Mouse (Mus musculus): ENCODE results near the gene Tle6. TPM values are rescaled to one million over a fixed set of nuclear protein-coding genes. Genes with fewer than 3 reads are reported as not detected.
A peak's percentile ranks its signal among the peaks of the same experiment; 100 is the strongest.
"Not testable (repeated sequence)": the region's sequence is repeated elsewhere in the genome, so short reads cannot be mapped to it uniquely, and the experiment has no call there.

The Tle6 gene
- polyA plus RNA-seq (2012; rRNA removed), result 3.9 and 4.3 TPM in 2 replicates

DNA sequence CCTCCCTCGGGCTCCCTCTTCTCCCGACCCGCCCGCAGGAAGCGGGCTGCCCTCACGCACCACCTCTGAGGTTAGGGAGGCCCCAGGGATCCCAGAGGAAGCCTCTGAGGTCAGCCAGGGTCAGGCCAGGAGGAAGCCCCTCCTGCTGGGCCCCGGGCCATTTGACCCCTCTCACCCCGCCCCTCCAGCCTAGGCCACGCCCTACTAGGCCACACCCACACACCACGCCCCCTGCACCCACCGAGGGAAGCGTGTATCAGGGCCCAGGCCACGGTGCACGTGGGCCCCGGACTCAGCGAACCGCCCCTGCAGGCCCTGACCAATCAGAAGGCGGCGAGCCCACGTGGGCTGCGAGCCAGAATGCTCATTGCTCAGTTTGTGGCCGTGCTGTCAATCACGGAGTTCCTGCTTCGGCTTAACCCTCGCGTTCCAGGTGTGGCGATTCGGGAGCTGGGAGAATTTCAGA lies at the start of gene Tle6:
Gene Tle6 (minus strand): TSS at position 336 of the 466 bp plus-strand sequence.
- 1% methylated on average over 28 of the region's 28 CpGs for WGBS
- Histone ChIP-seq H3K27me3 (replicated peaks; ENCODE audit: control insufficient read depth, insufficient read depth, low read length) (no peaks in the 10 kb centered on the region), H3K4me3 (ENCODE audit: insufficient read depth, low read depth, low read length) (peak within 1 kb of the TSS; percentile 25), H3K4me1 (ENCODE audit: control insufficient read depth, insufficient read depth, low read length) (peaks cover 8% of the 10 kb centered on the region; the same call in 1 of the 2 replicates), H3K36me3 (ENCODE audit: control insufficient read depth, insufficient read depth, low read length) (no peaks in the 10 kb centered on the region), H3K27ac (ENCODE audit: insufficient read depth, low read depth, low read length) (no peak within 1 kb of the TSS)
- peak; percentile 97 for DNase-seq
- TF ChIP-seq POLR2A (IDR thresholded peaks at IDR 0.05; ENCODE audit: low read depth, low read length), result no peak
- no peak for TF ChIP-seq CTCF (conservative IDR thresholded peaks at IDR 0.05; ENCODE audit: insufficient read depth, insufficient read length, low read depth, low read length)

- 1% methylated on average over 41 of the region's 52 CpGs for WGBS
- H3K4me3 ChIP-seq (ENCODE audit: insufficient read depth, low read depth, low read length), result peak within 1 kb of the TSS; percentile 71
- H3K4me1 ChIP-seq (ENCODE audit: control insufficient read depth, insufficient read depth, low read length); H3K36me3 ChIP-seq (ENCODE audit: control insufficient read depth, insufficient read depth, low read length); H3K27me3 ChIP-seq (replicated peaks; ENCODE audit: control insufficient read depth, insufficient read depth, low read length): not testable (repeated sequence)
- peak within 1 kb of the TSS; percentile 34; the same call in 1 of the 2 replicates for H3K27ac ChIP-seq (ENCODE audit: insufficient read depth, low read depth, low read length)
- peak; percentile 94 for DNase-seq
Measured at GRCm38 (mm10) chr10:81648803-81649775, 48.2 kb upstream of the Tle6 start, which contains the start of gene Gm10778. Gene Gm10778 (plus strand): TSS chr10:81649059.

- peak; percentile 71 for DNase-seq
- Histone ChIP-seq H3K27me3 (replicated peaks; ENCODE audit: control insufficient read depth, insufficient read depth, low read length) (no peaks in the 10 kb centered on the region), H3K4me1 (ENCODE audit: control insufficient read depth, insufficient read depth, low read length) (peaks cover 7% of the 10 kb centered on the region; the same call in 1 of the 2 replicates), H3K27ac (ENCODE audit: insufficient read depth, low read depth, low read length) (no peak overlapping the region), H3K4me3 (ENCODE audit: insufficient read depth, low read depth, low read length) (no peak overlapping the region), H3K36me3 (ENCODE audit: control insufficient read depth, insufficient read depth, low read length) (no peaks in the 10 kb centered on the region)
- TF ChIP-seq POLR2A (IDR thresholded peaks at IDR 0.05; ENCODE audit: low read depth, low read length) (no peak), CTCF (conservative IDR thresholded peaks at IDR 0.05; ENCODE audit: insufficient read depth, insufficient read length, low read depth, low read length) (no peak)
- 64% methylated on average over 7 of the region's 7 CpGs for WGBS
Measured at GRCm38 (mm10) chr10:81646015-81646555, 45.2 kb upstream of the Tle6 start.

DNA sequence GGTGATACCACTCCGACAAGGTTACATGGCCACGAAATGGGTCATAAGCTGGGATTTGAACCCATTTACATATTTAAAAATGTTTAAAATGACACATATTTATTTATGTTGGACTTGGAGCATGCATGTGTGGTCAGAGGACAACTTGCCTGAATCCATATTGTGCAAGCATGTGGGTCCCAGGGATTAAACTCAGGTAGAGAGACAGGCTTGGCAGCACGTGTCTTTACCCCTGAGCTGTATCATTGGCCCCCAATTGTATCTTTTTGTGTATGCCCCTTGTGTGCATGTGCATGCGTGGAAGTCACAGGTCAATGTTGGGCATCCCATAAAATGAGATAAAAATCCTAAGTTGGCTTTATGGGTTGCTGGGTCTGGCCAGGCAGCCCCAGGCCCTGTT lies 44.5 kb upstream of the Tle6 start:
- no peaks in the 10 kb centered on the region for H3K27me3 ChIP-seq (replicated peaks; ENCODE audit: control insufficient read depth, insufficient read depth, low read length)
- TF ChIP-seq POLR2A (IDR thresholded peaks at IDR 0.05; ENCODE audit: low read depth, low read length), result no peak
- TF ChIP-seq CTCF (conservative IDR thresholded peaks at IDR 0.05; ENCODE audit: insufficient read depth, insufficient read length, low read depth, low read length), result no peak
- WGBS, result 93% methylated on average over 4 of the region's 4 CpGs
- no peaks in the 10 kb centered on the region for H3K36me3 ChIP-seq (ENCODE audit: control insufficient read depth, insufficient read depth, low read length)
- no peak for DNase-seq
- no peak overlapping the region for H3K4me3 ChIP-seq (ENCODE audit: insufficient read depth, low read depth, low read length)
- H3K27ac ChIP-seq (ENCODE audit: insufficient read depth, low read depth, low read length), result no peak overlapping the region
- H3K4me1 ChIP-seq (ENCODE audit: control insufficient read depth, insufficient read depth, low read length), result peaks cover 7% of the 10 kb centered on the region; the same call in 1 of the 2 replicates

- 92% methylated on average over 18 of the region's 18 CpGs for WGBS
- no peak overlapping the region for H3K4me3 ChIP-seq (ENCODE audit: insufficient read depth, low read depth, low read length)
- no peaks in the 10 kb centered on the region for H3K27me3 ChIP-seq (replicated peaks; ENCODE audit: control insufficient read depth, insufficient read depth, low read length)
- no peaks in the 10 kb centered on the region for H3K36me3 ChIP-seq (ENCODE audit: control insufficient read depth, insufficient read depth, low read length)
- TF ChIP-seq CTCF (conservative IDR thresholded peaks at IDR 0.05; ENCODE audit: insufficient read depth, insufficient read length, low read depth, low read length) (no peak), POLR2A (IDR thresholded peaks at IDR 0.05; ENCODE audit: low read depth, low read length) (no peak)
- no peak overlapping the region for H3K27ac ChIP-seq (ENCODE audit: insufficient read depth, low read depth, low read length)
- H3K4me1 ChIP-seq (ENCODE audit: control insufficient read depth, insufficient read depth, low read length), result peaks cover 7% of the 10 kb centered on the region; the same call in 1 of the 2 replicates
- no peak for DNase-seq
Measured at GRCm38 (mm10) chr10:81644716-81645115, 43.8 kb upstream of the Tle6 start.

GRCm38 (mm10) chr10:81644162-81644561 lies 43.3 kb upstream of the Tle6 start:
- Histone ChIP-seq H3K27ac (ENCODE audit: insufficient read depth, low read depth, low read length) (no peak overlapping the region), H3K4me1 (ENCODE audit: control insufficient read depth, insufficient read depth, low read length) (peaks cover 7% of the 10 kb centered on the region; the same call in 1 of the 2 replicates), H3K27me3 (replicated peaks; ENCODE audit: control insufficient read depth, insufficient read depth, low read length) (no peaks in the 10 kb centered on the region), H3K36me3 (ENCODE audit: control insufficient read depth, insufficient read depth, low read length) (no peaks in the 10 kb centered on the region), H3K4me3 (ENCODE audit: insufficient read depth, low read depth, low read length) (peak overlapping the region; percentile 89)
- TF ChIP-seq POLR2A (IDR thresholded peaks at IDR 0.05; ENCODE audit: low read depth, low read length), result no peak
- TF ChIP-seq CTCF (conservative IDR thresholded peaks at IDR 0.05; ENCODE audit: insufficient read depth, insufficient read length, low read depth, low read length), result no peak
- WGBS, result 49% methylated on average over 2 of the region's 2 CpGs
- DNase-seq, result no peak

Data from kidney, adult 2 months (tissue).